Mouse (Mus musculus) heart, embryonic 11.5 days (tissue): ENCODE results near the gene Tex19.1. TPM values are rescaled to one million over a fixed set of nuclear protein-coding genes. Genes with fewer than 3 reads are reported as not detected.

ENCODE experiments used
- ATAC-seq: fragments of 200-750 bp; cut with Nextera tagmentation; replicated peaks from 2 replicates; pipeline ENCODE4 v1.8.0; 2017; ENCODE audit warnings: moderate library complexity; ENCODE audit not compliant: insufficient number of reproducible peaks, low FRiP score, low TSS enrichment
- H3K27ac ChIP-seq: fragments of 300-500 bp; sonication (generic); 2 replicates; pipeline ENCODE4 v1.5.1; 2014; ENCODE audit warnings: mild to moderate bottlenecking, low read depth, low read length
- H3K27me3 ChIP-seq: fragments of 300-500 bp; sonication (generic); 2 replicates; pipeline ENCODE4 v1.6.1; 2014; ENCODE audit warnings: mild to moderate bottlenecking, low read length, mixed read lengths; ENCODE audit not compliant: control insufficient read depth, insufficient read depth
- H3K36me3 ChIP-seq: fragments of 300-500 bp; sonication (generic); 2 replicates; pipeline ENCODE4 v1.6.1; 2014; ENCODE audit warnings: mild to moderate bottlenecking, low read length, moderate library complexity, mixed read lengths; ENCODE audit not compliant: control insufficient read depth, insufficient read depth
- H3K4me1 ChIP-seq: fragments of 300-500 bp; sonication (generic); 2 replicates; pipeline ENCODE4 v1.6.1; 2014; ENCODE audit warnings: low read length; ENCODE audit not compliant: control insufficient read depth, insufficient read depth
- H3K4me2 ChIP-seq: fragments of 300-500 bp; sonication (generic); 2 replicates; pipeline ENCODE4 v1.6.1; 2014; ENCODE audit warnings: mild to moderate bottlenecking, moderate library complexity
- H3K4me3 ChIP-seq: fragments of 300-500 bp; sonication (generic); 2 replicates; pipeline ENCODE4 v1.5.1; 2014; ENCODE audit warnings: low read depth, low read length
- H3K9ac ChIP-seq: fragments of 300-500 bp; sonication (generic); 2 replicates; pipeline ENCODE4 v1.6.1; 2014; ENCODE audit warnings: mild to moderate bottlenecking, low read depth, low read length, moderate library complexity
- H3K9me3 ChIP-seq: fragments of 300-500 bp; sonication (generic); replicated peaks from 2 replicates; pipeline ENCODE4 v1.6.1; 2016; ENCODE audit warnings: low read length; ENCODE audit not compliant: control insufficient read depth
- WGBS: fragments of 180-500 bp; shearing (Covaris S2); extraction: QIAGEN DNeasy Blood & Tissue Kit; methylation state at CpG from one replicate; pipeline ENCODE4 v1.1.7; 2014; ENCODE audit not compliant: insufficient replicate concordance; 5-methylcytosine and 5-hydroxymethylcytosine counted together
- polyA plus RNA-seq: library from polyadenylated mRNA; unstranded; fragments of >200 nt; fragmentation: Nextera tagmentation; extraction: Ambion mirVana; gene quantifications from 2 replicates; pipeline ENCODE4 v1.2.1, GENCODE M21; 2014

Tex19.1 gene
- polyA plus RNA-seq, 1 experiment from 2014 or later: 0.14 TPM

DNA sequence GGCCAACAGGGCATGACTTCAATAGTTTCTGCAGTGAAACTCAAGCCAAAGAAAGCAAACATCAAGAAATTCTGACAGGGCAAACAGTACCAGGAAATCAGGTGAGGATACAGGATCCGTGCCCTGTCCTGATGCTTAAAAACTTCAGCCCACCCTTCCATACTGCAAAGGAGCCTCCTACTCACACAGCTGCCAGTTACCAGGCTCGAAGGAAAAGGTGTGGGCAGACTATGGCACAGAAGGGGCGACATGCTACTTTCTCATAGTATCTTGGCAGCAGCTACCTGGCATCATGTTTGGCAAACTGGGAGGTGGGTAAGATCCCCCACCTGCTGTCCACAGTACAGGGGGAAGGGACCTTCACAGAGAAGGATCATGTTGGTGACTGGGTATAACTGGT, 47.5 kb downstream of the Tex19.1 start:
- no peak for ATAC-seq
- Histone ChIP-seq H3K9ac (no peak overlapping the region), H3K4me2 (no peak overlapping the region), H3K4me1 (no peaks in the 10 kb centered on the region), H3K27ac (no peak overlapping the region), H3K27me3 (no peaks in the 10 kb centered on the region), H3K36me3 (no peaks in the 10 kb centered on the region), H3K4me3 (no peak overlapping the region), H3K9me3 (no peaks in the 10 kb centered on the region)
- WGBS: 67% methylated on average over 3 of the region's 3 CpGs

Other genes with a start within 250 kb of the Tex19.1 start
- gene Ccdc57, start 213.3 kb upstream of the Tex19.1 start, polyA plus RNA-seq: 3.3 and 3.9 TPM in 2 replicates
- 176 and 189 TPM in 2 replicates for gene Slc16a3, start 197.7 kb upstream of the Tex19.1 start, polyA plus RNA-seq
- gene Csnk1d, start 154.8 kb upstream of the Tex19.1 start, polyA plus RNA-seq: 47.9 and 58.5 TPM in 2 replicates
- 0.31 TPM in 1 of 2 replicates, not detected in the other for gene Cd7, start 106.7 kb upstream of the Tex19.1 start, polyA plus RNA-seq
- gene Sectm1b, start 82.6 kb upstream of the Tex19.1 start, polyA plus RNA-seq: not detected in 2 replicates
- gene Sectm1a, start 64.9 kb upstream of the Tex19.1 start, polyA plus RNA-seq: not detected in 2 replicates
- gene Tex19.2, start 27.5 kb upstream of the Tex19.1 start, polyA plus RNA-seq: not detected in 2 replicates
- gene Uts2r, start 14.1 kb downstream of the Tex19.1 start, polyA plus RNA-seq: not detected in 2 replicates
- gene Hexdc, start 58.3 kb downstream of the Tex19.1 start, polyA plus RNA-seq: 6.2 and 7.9 TPM in 2 replicates
- gene Ogfod3, start 58.6 kb downstream of the Tex19.1 start, polyA plus RNA-seq: 25.3 and 29.9 TPM in 2 replicates
- gene Cybc1, start 83.2 kb downstream of the Tex19.1 start, polyA plus RNA-seq: 20.5 and 21.7 TPM in 2 replicates
- 51.3 and 61.0 TPM in 2 replicates for gene Narf, start 91.1 kb downstream of the Tex19.1 start, polyA plus RNA-seq
- 8.4 and 8.6 TPM in 2 replicates for gene Foxk2, start 113.8 kb downstream of the Tex19.1 start, polyA plus RNA-seq
- 84.8 and 88.8 TPM in 2 replicates for gene Wdr45b, start 208.3 kb downstream of the Tex19.1 start, polyA plus RNA-seq
- gene Rab40b, start 242.1 kb downstream of the Tex19.1 start, polyA plus RNA-seq: 3.4 and 4.5 TPM in 2 replicates